Comparison of ENCODE assay signal across 9 mouse cellular contexts in genomic region chr7:113251554-113251953, GRCm38 (mm10). TPM values are rescaled to one million over a fixed set of nuclear protein-coding genes. Genes with fewer than 3 reads are reported as not detected.
DNase-seq lines count a peak whose midpoint lies in the region; ATAC-seq and TF ChIP-seq lines count a peak whose summit lies in the region.
"Had no signal": no experiment of that assay in that cellular context is flagged by ENCODE, and none has a peak within 500 bp of the region (broad histone marks: within the 10 kb centered on the region; RNA-seq: fewer than 3 reads in every experiment).

No protein-coding gene starts in this region.

- H3K9ac ChIP-seq in kidney, postnatal 0 days (ENCODE audit: low read depth, low read length): no peak overlapping the region
- no peak overlapping the region for H3K9ac ChIP-seq in forebrain, embryonic 13.5 days
- no peak overlapping the region for H3K9ac ChIP-seq in midbrain, embryonic 15.5 days

- peaks cover 30% of the 10 kb centered on the region for H3K4me1 ChIP-seq in kidney, postnatal 0 days (replicated peaks; ENCODE audit: insufficient read depth, low read length)
- peaks cover 49% of the 10 kb centered on the region for H3K4me1 ChIP-seq in forebrain, embryonic 13.5 days
- peaks cover 41% of the 10 kb centered on the region for H3K4me1 ChIP-seq in midbrain, embryonic 15.5 days

- H3K9me3 ChIP-seq in kidney, postnatal 0 days (replicated peaks; ENCODE audit: low read length): no peaks in the 10 kb centered on the region
- H3K9me3 ChIP-seq in forebrain, embryonic 13.5 days (replicated peaks): no peaks in the 10 kb centered on the region
- H3K9me3 ChIP-seq in midbrain, embryonic 15.5 days: no peaks in the 10 kb centered on the region

- no peak overlapping the region for H3K4me2 ChIP-seq in kidney, postnatal 0 days (ENCODE audit: low read length)
- no peak overlapping the region for H3K4me2 ChIP-seq in forebrain, embryonic 13.5 days
- no peak overlapping the region for H3K4me2 ChIP-seq in midbrain, embryonic 15.5 days

- H3K36me3 ChIP-seq in kidney, postnatal 0 days (ENCODE audit: insufficient read depth, low read length): no peaks in the 10 kb centered on the region
- H3K36me3 ChIP-seq in forebrain, embryonic 13.5 days (ENCODE audit: poor library complexity, severe bottlenecking): no peaks in the 10 kb centered on the region
- H3K36me3 ChIP-seq in midbrain, embryonic 15.5 days (replicated peaks): no peaks in the 10 kb centered on the region

- 70% methylated on average over 6 of the region's 6 CpGs for WGBS in kidney, postnatal 0 days
- 73% methylated on average over 6 of the region's 6 CpGs for whole genome bisulfite sequencing in forebrain, embryonic 13.5 days
- WGBS in midbrain, embryonic 15.5 days: 58% methylated on average over 6 of the region's 6 CpGs

- H3K27me3 ChIP-seq in kidney, postnatal 0 days (ENCODE audit: insufficient read depth, low read length): no peaks in the 10 kb centered on the region
- H3K27me3 ChIP-seq in forebrain, embryonic 13.5 days: no peaks in the 10 kb centered on the region
- no peaks in the 10 kb centered on the region for H3K27me3 ChIP-seq in midbrain, embryonic 15.5 days (replicated peaks)

- DNase-seq in gastrocnemius, adult 2 months: no peak
- no peak for DNase-seq in gastrocnemius, postnatal 36 days
- DNase-seq in kidney, postnatal 0 days (ENCODE audit: low spot score): no peak
- no peak for DNase-seq in kidney, postnatal 25 days
- DNase-seq in cerebellum, adult 18-20 months: no peak
- DNase-seq: thymus, postnatal 36 days had no signal

- 0 out of 2 replicates have a peak overlapping the region, but pooled peaks have one; percentile 6 for H3K4me3 ChIP-seq in gastrocnemius, adult 2 months
- no peak overlapping the region for H3K4me3 ChIP-seq in kidney, postnatal 0 days (replicated peaks; ENCODE audit: low read depth, low read length)
- H3K4me3 ChIP-seq in forebrain, embryonic 13.5 days: no peak overlapping the region
- H3K4me3 ChIP-seq in midbrain, embryonic 15.5 days: no peak overlapping the region

- peak overlapping the region; percentile 70 for H3K27ac ChIP-seq in gastrocnemius, adult 2 months
- H3K27ac ChIP-seq in kidney, postnatal 0 days: peak overlapping the region; percentile 8; the same call in 1 of the 2 replicates
- H3K27ac ChIP-seq in forebrain, embryonic 13.5 days: peak overlapping the region; percentile 84
- peak overlapping the region; percentile 79 for H3K27ac ChIP-seq in midbrain, embryonic 15.5 days

- intact Hi-C loops in gastrocnemius, adult 2 months (cut with DNase I): loop anchor here (5.0 to 10.0 kb wide), 3 partner anchors 44 to 327 kb away; partner anchors contain the start of gene Arntl
- intact Hi-C loops in gastrocnemius, postnatal 36 days (cut with DNase I): loop anchor here (5.0 kb wide), 2 partner anchors 49 to 109 kb away; no protein-coding TSS in a partner anchor

- no peak for ATAC-seq in kidney, postnatal 0 days (replicated peaks; ENCODE audit: low FRiP score, low read depth)
- ATAC-seq in forebrain, embryonic 13.5 days: no peak
- ATAC-seq in midbrain, embryonic 15.5 days (replicated peaks): no peak
- ATAC-seq in erythroid progenitor cell, adult 5-6 weeks (replicated peaks; ENCODE audit: low FRiP score, poor library complexity, severe bottlenecking): no peak

- no peak for TF ChIP-seq CTCF in gastrocnemius, adult 2 months (IDR thresholded peaks at IDR 0.05)
- no peak for TF ChIP-seq CTCF in kidney, postnatal 0 days (IDR thresholded peaks at IDR 0.05; ENCODE audit: low read depth)

RNA-seq across cellular contexts. Expression of gene Arntl, which starts 44.3 kb away (rescaled TPM):
- 10 to 100 TPM; 17.6 to 39.4 TPM for total RNA-seq in gastrocnemius, adult 2 months (2021)
- 10 to 100 TPM; 10.6 to 12.1 TPM for total RNA-seq in gastrocnemius, postnatal 36 days (2021)
- 12.6 and 13.2 TPM in 2 replicates for polyA plus RNA-seq in kidney, postnatal 0 days (2015; fragmentation: Nextera tagmentation; extraction: Ambion mirVana)
- polyA plus RNA-seq in forebrain, embryonic 13.5 days (2015; fragmentation: Nextera tagmentation; extraction: Ambion mirVana): 9.5 and 10.1 TPM in 2 replicates
- polyA plus RNA-seq in midbrain, embryonic 15.5 days (2015; fragmentation: Nextera tagmentation; extraction: Ambion mirVana): 15.4 and 16.7 TPM in 2 replicates
- 5.8 and 12.6 TPM in 2 replicates for total RNA-seq in erythroid progenitor cell, adult 5-6 weeks (2015; ENCODE audit: low replicate concordance)
- 4.7 and 5.4 TPM in 2 replicates for total RNA-seq in erythroid progenitor cell, adult 5-6 weeks (2017; ENCODE audit: low replicate concordance)

Comparison
In these comparisons a context has a peak if more than half of its experiments do, and no peak if none do; other contexts are left out.
1. H3K27ac ChIP-seq: peak in every context shown above with its lines; median percentile 84 in forebrain, embryonic 13.5 days; 79 in midbrain, embryonic 15.5 days; 70 in gastrocnemius, adult 2 months; 8 in kidney, postnatal 0 days.